Mouse (Mus musculus) ES-Bruce4 (cell line): ENCODE measurements around the gene Gm49337. TPM values are rescaled to one million over a fixed set of nuclear protein-coding genes. Genes with fewer than 3 reads are reported as not detected.
"Not testable (repeated sequence)": the region's sequence is repeated elsewhere in the genome, so short reads cannot be mapped to it uniquely, and the experiment has no call there.

Experiments used
- H3K27ac ChIP-seq: 2 replicates; pipeline ENCODE4 v1.5.1; 2012; ENCODE audit warnings: low read length, inconsistent platforms; ENCODE audit not compliant: insufficient read depth
- H3K27me3 ChIP-seq: 2 replicates; pipeline ENCODE4 v1.6.1; 2012; ENCODE audit warnings: mild to moderate bottlenecking, low read length, inconsistent platforms; ENCODE audit not compliant: control insufficient read depth, poor library complexity, insufficient read depth, severe bottlenecking
- H3K36me3 ChIP-seq: 2 replicates; pipeline ENCODE4 v1.6.1; 2012; ENCODE audit warnings: inconsistent platforms, mild to moderate bottlenecking, low read length, moderate library complexity; ENCODE audit not compliant: control insufficient read depth, poor library complexity, insufficient read depth, severe bottlenecking
- H3K4me1 ChIP-seq: one replicate; pipeline ENCODE4 v1.8.1; 2011; ENCODE audit warnings: low read length; ENCODE audit not compliant: control insufficient read depth, insufficient read depth
- H3K4me3 ChIP-seq: 2 replicates; pipeline ENCODE4 v1.5.1; 2011; ENCODE audit warnings: low read depth, mild to moderate bottlenecking, low read length
- H3K9ac ChIP-seq: 2 replicates; pipeline ENCODE4 v1.6.1; 2012; ENCODE audit warnings: low read depth, mild to moderate bottlenecking, inconsistent platforms; ENCODE audit not compliant: poor library complexity, severe bottlenecking
- H3K9me3 ChIP-seq: replicated peaks from 2 replicates; pipeline ENCODE4 v1.6.1; 2012; ENCODE audit warnings: mild to moderate bottlenecking, low read length, inconsistent platforms; ENCODE audit not compliant: control insufficient read depth, poor library complexity, insufficient read depth, severe bottlenecking
- CTCF ChIP-seq: IDR thresholded peaks from one replicate; pipeline ENCODE4 v1.8.1; 2011; ENCODE audit warnings: low read depth, low read length
- EP300 ChIP-seq: IDR thresholded peaks from 2 replicates; pipeline ENCODE4 v1.6.1; 2011; ENCODE audit warnings: low read depth, low read length; ENCODE audit not compliant: insufficient read depth
- POLR2A ChIP-seq: IDR thresholded peaks from one replicate; pipeline ENCODE4 v1.8.1; 2011; ENCODE audit warnings: low read length; ENCODE audit not compliant: insufficient read depth
- polyA plus RNA-seq: library from polyadenylated mRNA; stranded (reverse); fragments of >200 nt; gene quantifications from 2 replicates; pipeline ENCODE4 v1.2.4, GENCODE M21; 2011; ENCODE audit warnings: low read depth; ENCODE audit not compliant: missing spikeins, insufficient read depth, insufficient read length

Gm49337 gene
- polyA plus RNA-seq, 1 experiment, result not detected

- TF ChIP-seq POLR2A, result peak; percentile 87
- TF ChIP-seq CTCF, result no peak
- no peak for TF ChIP-seq EP300
- H3K27me3 ChIP-seq, result no peaks in the 10 kb centered on the region
- H3K9ac ChIP-seq, result peak within 1 kb of the TSS; percentile 65
- no peaks in the 10 kb centered on the region for H3K4me1 ChIP-seq
- H3K4me3 ChIP-seq, result peak within 1 kb of the TSS; percentile 70
- H3K27ac ChIP-seq, result peak within 1 kb of the TSS; percentile 73
- H3K9me3 ChIP-seq, result no peaks in the 10 kb centered on the region
- no peaks in the 10 kb centered on the region for H3K36me3 ChIP-seq
These were observed 48.1 kb downstream of the Gm49337 start, which contains the start of gene Pik3r3 for GRCm38 (mm10) chr4:116221140-116221851. Gene Pik3r3 (plus strand): TSS chr4:116221618.

GRCm38 (mm10) chr4:116221996-116222842, 49.0 kb downstream of the Gm49337 start:
- TF ChIP-seq CTCF (no peak), EP300 (no peak), POLR2A (no peak)
- Histone ChIP-seq H3K27ac (peak overlapping the region; percentile 31; the same call in 1 of the 2 replicates), H3K36me3 (no peaks in the 10 kb centered on the region), H3K4me3 (peak overlapping the region; percentile 64), H3K9ac (peak overlapping the region; percentile 60), H3K27me3 (no peaks in the 10 kb centered on the region), H3K4me1 (no peaks in the 10 kb centered on the region), H3K9me3 (no peaks in the 10 kb centered on the region)

- TF ChIP-seq POLR2A, result no peak
- no peak for TF ChIP-seq CTCF
- H3K4me1 ChIP-seq, result no peaks in the 10 kb centered on the region
- no peak overlapping the region for H3K4me3 ChIP-seq
- H3K9ac ChIP-seq, result 0 out of 2 replicates have a peak overlapping the region, but pooled peaks have one; percentile 60
- H3K36me3 ChIP-seq, result no peaks in the 10 kb centered on the region
- H3K27me3 ChIP-seq, result no peaks in the 10 kb centered on the region
- H3K27ac ChIP-seq, result no peak overlapping the region
- no peaks in the 10 kb centered on the region for H3K9me3 ChIP-seq
These were observed 49.6 kb downstream of the Gm49337 start for GRCm38 (mm10) chr4:116222843-116223119.

GRCm38 (mm10) chr4:116243377-116243776, 70.2 kb downstream of the Gm49337 start:
- Histone ChIP-seq H3K9me3 (no peaks in the 10 kb centered on the region), H3K27ac (no peak overlapping the region), H3K36me3 (no peaks in the 10 kb centered on the region), H3K4me1 (no peaks in the 10 kb centered on the region), H3K9ac (no peak overlapping the region), H3K27me3 (no peaks in the 10 kb centered on the region), H3K4me3 (no peak overlapping the region)
- TF ChIP-seq EP300 (no peak), CTCF (no peak), POLR2A (no peak)

GRCm38 (mm10) chr4:116244240-116244639, 71.1 kb downstream of the Gm49337 start:
- H3K4me3 ChIP-seq, result no peak overlapping the region
- no peaks in the 10 kb centered on the region for H3K27me3 ChIP-seq
- H3K4me1 ChIP-seq, result no peaks in the 10 kb centered on the region

GRCm38 (mm10) chr4:116245926-116246325, 72.7 kb downstream of the Gm49337 start:
- not testable (repeated sequence) for H3K4me1 ChIP-seq, H3K4me3 ChIP-seq, H3K36me3 ChIP-seq, H3K27ac ChIP-seq, H3K9ac ChIP-seq, H3K27me3 ChIP-seq, H3K9me3 ChIP-seq
- TF ChIP-seq CTCF, result peak; percentile 47

More at GRCm38 (mm10) chr4:116244240-116244639, 71.1 kb downstream of the Gm49337 start:
- H3K36me3 ChIP-seq, result no peaks in the 10 kb centered on the region
- no peak overlapping the region for H3K9ac ChIP-seq
- H3K9me3 ChIP-seq, result no peaks in the 10 kb centered on the region
- no peak overlapping the region for H3K27ac ChIP-seq
- TF ChIP-seq CTCF, result no peak
- no peak for TF ChIP-seq EP300
